Mouse (Mus musculus) forebrain, embryonic 12.5 days (tissue): ENCODE measurements at regions not wholly inside any gene's neighbourhood (a gene's known extent, or its start where the extent isn't known, plus 50 kb on each side); places are given as distances from the start of the nearest gene placed in this dataset.

ENCODE experiments used
- ATAC-seq: fragments of 200-750 bp; cut with Nextera tagmentation; 2 replicates; pipeline ENCODE4 v1.8.0; 2017; ENCODE audit warnings: moderate TSS enrichment; ENCODE audit not compliant: low FRiP score
- H3K27ac ChIP-seq: fragments of 300-500 bp; sonication (generic); 2 replicates; pipeline ENCODE4 v1.5.1; 2016; ENCODE audit warnings: mild to moderate bottlenecking
- H3K27me3 ChIP-seq: fragments of 300-500 bp; sonication (generic); 2 replicates; pipeline ENCODE4 v1.6.1; 2016; ENCODE audit warnings: mild to moderate bottlenecking
- H3K36me3 ChIP-seq: fragments of 300-500 bp; sonication (generic); replicated peaks from 2 replicates; pipeline ENCODE4 v1.6.1; 2016; ENCODE audit warnings: mild to moderate bottlenecking
- H3K4me1 ChIP-seq: fragments of 300-500 bp; sonication (generic); 2 replicates; pipeline ENCODE4 v1.6.1; 2016
- H3K4me2 ChIP-seq: fragments of 300-500 bp; sonication (generic); 2 replicates; pipeline ENCODE4 v1.6.1; 2016; ENCODE audit warnings: mild to moderate bottlenecking, moderate library complexity
- H3K4me3 ChIP-seq: fragments of 300-500 bp; sonication (generic); replicated peaks from 2 replicates; pipeline ENCODE4 v1.5.1; 2016; ENCODE audit warnings: mild to moderate bottlenecking
- H3K9ac ChIP-seq: fragments of 300-500 bp; sonication (generic); 2 replicates; pipeline ENCODE4 v1.6.1; 2016; ENCODE audit warnings: mild to moderate bottlenecking
- H3K9me3 ChIP-seq: fragments of 300-500 bp; sonication (generic); 2 replicates; pipeline ENCODE4 v1.6.1; 2016
- WGBS: fragments of 180-500 bp; shearing (Covaris S2); methylation state at CpG from one replicate; pipeline ENCODE4 v1.1.7; 2016; 5-methylcytosine and 5-hydroxymethylcytosine counted together

- 72% methylated on average over 18 of the region's 18 CpGs for WGBS
- ATAC-seq: no peak
These were observed 111.6 kb upstream of the Frmd6 start for GRCm38 (mm10) chr12:70713499-70714280.

DNA sequence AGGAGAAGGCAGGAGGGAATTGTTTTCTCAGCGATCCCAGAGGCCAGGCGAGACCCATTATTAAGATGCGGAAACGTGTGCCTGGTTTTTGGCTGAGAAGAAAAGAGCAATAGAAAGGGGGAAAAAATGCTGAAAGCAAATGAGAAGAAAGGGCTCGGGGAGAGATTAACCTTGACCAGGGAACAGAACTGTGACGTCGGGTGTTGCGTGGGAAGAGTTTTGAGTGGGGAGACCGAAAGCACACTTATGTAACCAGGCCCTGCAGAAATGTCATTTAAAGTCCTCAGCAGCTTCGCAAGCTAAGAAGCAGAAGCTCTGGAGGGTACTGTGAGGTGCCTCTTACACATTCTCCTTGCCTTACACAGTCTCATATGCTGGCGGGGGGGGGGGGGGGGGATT is 111.0 kb upstream of the Frmd6 start:
- Histone ChIP-seq H3K4me1 (peaks cover 7% of the 10 kb centered on the region), H3K9me3 (no peaks in the 10 kb centered on the region), H3K27me3 (no peaks in the 10 kb centered on the region), H3K9ac (no peak overlapping the region), H3K4me3 (no peak overlapping the region), H3K27ac (no peak overlapping the region), H3K36me3 (no peaks in the 10 kb centered on the region), H3K4me2 (no peak overlapping the region)
- WGBS: 28% methylated on average over 10 of the region's 11 CpGs
- no peak for ATAC-seq

More at GRCm38 (mm10) chr12:70713499-70714280, 111.6 kb upstream of the Frmd6 start:
- Histone ChIP-seq H3K4me3 (no peak overlapping the region), H3K27ac (no peak overlapping the region), H3K27me3 (no peaks in the 10 kb centered on the region), H3K9ac (no peak overlapping the region), H3K9me3 (no peaks in the 10 kb centered on the region), H3K4me1 (peaks cover 7% of the 10 kb centered on the region), H3K36me3 (no peaks in the 10 kb centered on the region), H3K4me2 (no peak overlapping the region)

- no peak for ATAC-seq
- H3K4me3 ChIP-seq: no peak overlapping the region
- H3K27me3 ChIP-seq: no peaks in the 10 kb centered on the region
- WGBS: 95% methylated on average over 2 of the region's 2 CpGs
- H3K4me1 ChIP-seq: peaks cover 7% of the 10 kb centered on the region
- no peaks in the 10 kb centered on the region for H3K36me3 ChIP-seq
- H3K27ac ChIP-seq: no peak overlapping the region
- no peaks in the 10 kb centered on the region for H3K9me3 ChIP-seq
- no peak overlapping the region for H3K9ac ChIP-seq
- no peak overlapping the region for H3K4me2 ChIP-seq
These were observed 109.5 kb upstream of the Frmd6 start for GRCm38 (mm10) chr12:70715836-70716235.

GRCm38 (mm10) chr12:70718602-70719001 is 106.7 kb upstream of the Frmd6 start:
- H3K9me3 ChIP-seq: no peaks in the 10 kb centered on the region
- no peak for ATAC-seq
- H3K36me3 ChIP-seq: no peaks in the 10 kb centered on the region
- H3K4me1 ChIP-seq: peaks cover 7% of the 10 kb centered on the region
- no peak overlapping the region for H3K9ac ChIP-seq
- H3K4me3 ChIP-seq: no peak overlapping the region
- H3K4me2 ChIP-seq: no peak overlapping the region
- no peaks in the 10 kb centered on the region for H3K27me3 ChIP-seq
- WGBS: 49% methylated on average over 1 of the region's 1 CpGs
- H3K27ac ChIP-seq: no peak overlapping the region

GRCm38 (mm10) chr12:70719255-70719654 is 106.1 kb upstream of the Frmd6 start:
- no peaks in the 10 kb centered on the region for H3K9me3 ChIP-seq
- no peak for ATAC-seq
- WGBS: 87% methylated on average over 4 of the region's 4 CpGs

GRCm38 (mm10) chr12:70720178-70720894 is 105.0 kb upstream of the Frmd6 start:
- no peak overlapping the region for H3K27ac ChIP-seq
- H3K4me2 ChIP-seq: no peak overlapping the region
- no peak overlapping the region for H3K9ac ChIP-seq
- H3K36me3 ChIP-seq: no peaks in the 10 kb centered on the region
- H3K27me3 ChIP-seq: no peaks in the 10 kb centered on the region
- H3K4me3 ChIP-seq: no peak overlapping the region
- 87% methylated on average over 12 of the region's 12 CpGs for WGBS
- no peaks in the 10 kb centered on the region for H3K9me3 ChIP-seq
- no peaks in the 10 kb centered on the region for H3K4me1 ChIP-seq
- no peak for ATAC-seq

More at GRCm38 (mm10) chr12:70719255-70719654, 106.1 kb upstream of the Frmd6 start:
- no peak overlapping the region for H3K4me2 ChIP-seq
- H3K27me3 ChIP-seq: no peaks in the 10 kb centered on the region
- H3K27ac ChIP-seq: no peak overlapping the region
- no peak overlapping the region for H3K4me3 ChIP-seq
- no peaks in the 10 kb centered on the region for H3K36me3 ChIP-seq
- peaks cover 3% of the 10 kb centered on the region for H3K4me1 ChIP-seq
- no peak overlapping the region for H3K9ac ChIP-seq

- Histone ChIP-seq H3K27me3 (no peaks in the 10 kb centered on the region), H3K4me2 (no peak overlapping the region), H3K9ac (no peak overlapping the region), H3K4me1 (no peaks in the 10 kb centered on the region), H3K36me3 (no peaks in the 10 kb centered on the region), H3K4me3 (no peak overlapping the region), H3K27ac (no peak overlapping the region), H3K9me3 (no peaks in the 10 kb centered on the region)
- ATAC-seq: no peak
- 91% methylated on average over 1 of the region's 1 CpGs for WGBS
These were observed 100.0 kb upstream of the Frmd6 start for GRCm38 (mm10) chr12:70725326-70725725.

- Histone ChIP-seq H3K4me2 (no peak overlapping the region), H3K36me3 (no peaks in the 10 kb centered on the region), H3K27ac (no peak overlapping the region), H3K9me3 (no peaks in the 10 kb centered on the region), H3K4me1 (no peaks in the 10 kb centered on the region), H3K4me3 (no peak overlapping the region), H3K9ac (no peak overlapping the region), H3K27me3 (no peaks in the 10 kb centered on the region)
- 84% methylated on average over 10 of the region's 10 CpGs for WGBS
- ATAC-seq: no peak
These were observed 97.6 kb upstream of the Frmd6 start for GRCm38 (mm10) chr12:70727496-70728259.

- H3K27ac ChIP-seq: no peak overlapping the region
- no peak overlapping the region for H3K4me2 ChIP-seq
- no peaks in the 10 kb centered on the region for H3K9me3 ChIP-seq
- H3K9ac ChIP-seq: no peak overlapping the region
- no peaks in the 10 kb centered on the region for H3K36me3 ChIP-seq
- no peak for ATAC-seq
- no peaks in the 10 kb centered on the region for H3K27me3 ChIP-seq
- no peaks in the 10 kb centered on the region for H3K4me1 ChIP-seq
- 88% methylated on average over 1 of the region's 1 CpGs for WGBS
- no peak overlapping the region for H3K4me3 ChIP-seq
These were observed 96.9 kb upstream of the Frmd6 start for GRCm38 (mm10) chr12:70728407-70728806.

DNA sequence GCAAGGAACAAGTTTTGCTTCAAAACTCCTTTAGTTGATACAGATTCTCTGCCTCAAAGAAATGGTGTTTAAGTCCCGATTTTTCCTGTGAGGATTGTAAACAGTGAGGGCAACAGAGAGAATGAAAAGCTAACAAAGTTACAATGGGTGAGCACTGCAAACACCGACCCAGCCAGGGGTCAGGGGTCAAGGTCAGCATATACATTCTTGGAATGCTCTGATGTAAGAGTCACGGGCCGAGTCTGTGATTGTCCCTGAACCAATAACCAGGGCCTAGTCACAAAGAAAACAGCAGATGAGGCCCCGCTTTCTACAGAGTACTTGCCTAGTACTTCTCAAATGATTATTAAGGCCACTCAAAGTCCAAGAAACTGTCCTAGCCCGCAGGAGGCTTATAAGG is 95.4 kb upstream of the Frmd6 start:
- H3K9me3 ChIP-seq: no peaks in the 10 kb centered on the region
- WGBS: 59% methylated on average over 6 of the region's 6 CpGs

DNA sequence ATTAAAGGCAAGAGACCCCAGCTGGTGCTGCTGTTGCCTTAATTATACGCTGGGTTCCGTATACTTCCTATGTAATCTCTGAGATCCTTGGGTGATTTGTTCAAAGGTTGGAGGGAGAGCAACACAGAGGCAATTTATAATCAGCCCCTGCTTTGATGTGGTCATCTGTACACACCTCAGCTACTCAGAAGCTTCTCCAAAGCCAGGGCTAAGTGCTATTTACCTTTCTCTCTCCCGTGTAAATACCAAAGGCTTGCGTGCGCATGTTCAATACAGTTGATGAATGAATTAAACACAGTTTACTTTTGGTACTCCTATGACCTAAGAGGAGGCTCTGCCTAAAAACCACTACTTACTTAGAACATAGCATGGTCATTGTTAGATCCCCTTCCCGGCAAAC is 93.8 kb upstream of the Frmd6 start:
- ATAC-seq: no peak
- 87% methylated on average over 6 of the region's 6 CpGs for WGBS
- Histone ChIP-seq H3K27ac (no peak overlapping the region), H3K27me3 (no peaks in the 10 kb centered on the region), H3K4me2 (no peak overlapping the region), H3K36me3 (no peaks in the 10 kb centered on the region), H3K4me1 (no peaks in the 10 kb centered on the region), H3K9me3 (no peaks in the 10 kb centered on the region), H3K4me3 (no peak overlapping the region), H3K9ac (no peak overlapping the region)

More for the DNA sequence above, 95.4 kb upstream of the Frmd6 start:
- no peaks in the 10 kb centered on the region for H3K4me1 ChIP-seq
- H3K4me3 ChIP-seq: no peak overlapping the region
- H3K4me2 ChIP-seq: no peak overlapping the region
- no peak overlapping the region for H3K9ac ChIP-seq
- H3K27ac ChIP-seq: no peak overlapping the region
- no peaks in the 10 kb centered on the region for H3K36me3 ChIP-seq
- ATAC-seq: no peak
- no peaks in the 10 kb centered on the region for H3K27me3 ChIP-seq

DNA sequence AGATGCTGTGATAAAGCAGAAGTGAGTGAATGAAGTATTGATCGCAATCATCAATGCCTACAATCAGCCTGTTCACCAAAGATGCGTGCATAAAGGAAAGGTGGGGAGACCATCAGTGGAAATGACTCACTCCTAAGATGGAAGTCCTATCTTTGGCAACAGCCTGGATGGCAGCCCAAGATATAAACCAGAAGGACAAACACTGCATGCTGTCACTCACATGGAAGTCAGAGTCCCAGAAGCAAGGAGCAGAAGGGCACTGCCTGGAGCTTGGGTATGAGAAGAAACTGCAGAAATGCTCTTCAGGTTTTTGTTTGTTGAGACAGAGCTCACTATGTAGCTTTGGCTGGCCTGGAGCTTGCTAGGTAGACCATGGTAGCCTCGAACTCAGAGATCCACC is 92.7 kb upstream of the Frmd6 start:
- Histone ChIP-seq H3K27me3 (no peaks in the 10 kb centered on the region), H3K4me1 (no peaks in the 10 kb centered on the region), H3K4me2 (no peak overlapping the region), H3K4me3 (no peak overlapping the region), H3K9ac (no peak overlapping the region), H3K36me3 (no peaks in the 10 kb centered on the region), H3K27ac (no peak overlapping the region), H3K9me3 (no peaks in the 10 kb centered on the region)
- WGBS: 92% methylated on average over 3 of the region's 3 CpGs
- ATAC-seq: no peak
